In genomic region chr3:148343633-148344361, GRCm38 (mm10) we compare ENCODE assay signal across 9 mouse cellular contexts.
DNase-seq lines count a peak whose midpoint lies in the region; ATAC-seq and TF ChIP-seq lines count a peak whose summit lies in the region.
"Had no signal": no experiment of that assay in that cellular context is flagged by ENCODE, and none has a peak within 500 bp of the region (broad histone marks: within the 10 kb centered on the region; RNA-seq: fewer than 3 reads in every experiment).

No protein-coding gene starts in this region.

- WGBS in forebrain, embryonic 11.5 days: 3% methylated on average over 10 of the region's 10 CpGs
- WGBS in heart, embryonic 14.5 days: 18% methylated on average over 10 of the region's 10 CpGs
- 23% methylated on average over 10 of the region's 10 CpGs for WGBS in kidney, postnatal 0 days

- no peak overlapping the region for H3K9ac ChIP-seq in ES-Bruce4 (ENCODE audit: low read depth, poor library complexity, severe bottlenecking)
- H3K9ac ChIP-seq in forebrain, embryonic 11.5 days (ENCODE audit: low read length): no peak overlapping the region
- no peak overlapping the region for H3K9ac ChIP-seq in heart, embryonic 14.5 days (ENCODE audit: low read length)
- no peak overlapping the region for H3K9ac ChIP-seq in kidney, postnatal 0 days (ENCODE audit: low read depth, low read length)
- H3K9ac ChIP-seq: liver, embryonic 14.5 days had no signal

- 0 out of 2 replicates have a peak, but pooled peaks cover 2% of the 10 kb centered on the region for H3K9me3 ChIP-seq in ES-Bruce4 (replicated peaks; ENCODE audit: control insufficient read depth, insufficient read depth, low read length, poor library complexity, severe bottlenecking)
- H3K9me3 ChIP-seq in forebrain, embryonic 11.5 days (ENCODE audit: control insufficient read depth, low read length): no peaks in the 10 kb centered on the region
- H3K9me3 ChIP-seq in heart, embryonic 14.5 days (ENCODE audit: control insufficient read depth, low read length): no peaks in the 10 kb centered on the region
- H3K9me3 ChIP-seq in kidney, postnatal 0 days (replicated peaks; ENCODE audit: low read length): no peaks in the 10 kb centered on the region
- H3K9me3 ChIP-seq in megakaryocyte, embryonic 14.5 days: no peaks in the 10 kb centered on the region

- peaks cover 4% of the 10 kb centered on the region for H3K4me1 ChIP-seq in ES-Bruce4 (ENCODE audit: control insufficient read depth, insufficient read depth, low read length)
- peaks cover 5% of the 10 kb centered on the region; the same call in 1 of the 2 replicates for H3K4me1 ChIP-seq in forebrain, embryonic 11.5 days (replicated peaks; ENCODE audit: control insufficient read depth, insufficient read depth, low read length)
- H3K4me1 ChIP-seq in heart, embryonic 14.5 days (ENCODE audit: control insufficient read depth in 2 of 2, insufficient read depth in 2 of 2, low read length in 2 of 2): peaks cover 8 to 15% of the 10 kb centered on the region in 2 experiments
- no peaks in the 10 kb centered on the region for H3K4me1 ChIP-seq in kidney, postnatal 0 days (replicated peaks; ENCODE audit: insufficient read depth, low read length)
- peaks cover 4% of the 10 kb centered on the region for H3K4me1 ChIP-seq in megakaryocyte, embryonic 14.5 days

- TF ChIP-seq CTCF in ES-Bruce4 (IDR thresholded peaks at IDR 0.05; ENCODE audit: low read depth, low read length): no peak
- no peak for TF ChIP-seq CTCF in kidney, postnatal 0 days (IDR thresholded peaks at IDR 0.05; ENCODE audit: low read depth)

- no peak overlapping the region for H3K4me3 ChIP-seq in ES-Bruce4 (ENCODE audit: low read depth, low read length)
- no peak overlapping the region for H3K4me3 ChIP-seq in forebrain, embryonic 11.5 days (ENCODE audit: low read depth, low read length)
- no peak overlapping the region for H3K4me3 ChIP-seq in heart, embryonic 14.5 days (ENCODE audit: control insufficient read depth in 1 of 2, insufficient read depth in 1 of 2, low read depth in 1 of 2, low read length in 2 of 2)
- no peak overlapping the region for H3K4me3 ChIP-seq in kidney, postnatal 0 days (replicated peaks; ENCODE audit: low read depth, low read length)
- peak overlapping the region; percentile 46 for H3K4me3 ChIP-seq in megakaryocyte, embryonic 14.5 days (replicated peaks)

- no peaks in the 10 kb centered on the region for H3K36me3 ChIP-seq in ES-Bruce4 (ENCODE audit: control insufficient read depth, insufficient read depth, low read length, poor library complexity, severe bottlenecking)
- no peaks in the 10 kb centered on the region for H3K36me3 ChIP-seq in forebrain, embryonic 11.5 days (ENCODE audit: control insufficient read depth, insufficient read depth, low read length)
- no peaks in the 10 kb centered on the region for H3K36me3 ChIP-seq in heart, embryonic 14.5 days (ENCODE audit: control insufficient read depth, insufficient read depth, low read length)
- H3K36me3 ChIP-seq in kidney, postnatal 0 days (ENCODE audit: insufficient read depth, low read length): no peaks in the 10 kb centered on the region
- no peaks in the 10 kb centered on the region for H3K36me3 ChIP-seq in megakaryocyte, embryonic 14.5 days (replicated peaks; ENCODE audit: low read length)

- ATAC-seq in forebrain, embryonic 11.5 days (replicated peaks; ENCODE audit: low FRiP score): peak; percentile 84
- peak; percentile 64; the same call in 1 of the 2 replicates for ATAC-seq in heart, embryonic 14.5 days (ENCODE audit: insufficient number of reproducible peaks, insufficient read depth, low FRiP score, low read depth)
- no peak for ATAC-seq in kidney, postnatal 0 days (replicated peaks; ENCODE audit: low FRiP score, low read depth)
- ATAC-seq in inflammation-experienced regulatory T-cells, adult 6 months: no peak

- peak; percentile 48 for DNase-seq in adrenal gland, postnatal 10 days
- DNase-seq in forebrain, embryonic 11.5 days (ENCODE audit: low spot score): peak; percentile 68
- peak; percentile 71 for DNase-seq in kidney, postnatal 0 days (ENCODE audit: low spot score)
- DNase-seq in right cerebral cortex, postnatal 4 days: peak; percentile 40

- peak overlapping the region; percentile 47 for H3K27ac ChIP-seq in ES-Bruce4 (ENCODE audit: insufficient read depth, low read length)
- H3K27ac ChIP-seq in forebrain, embryonic 11.5 days (ENCODE audit: low read depth, low read length): peak overlapping the region; percentile 25; the same call in 1 of the 2 replicates
- H3K27ac ChIP-seq in heart, embryonic 14.5 days (replicated peaks in 1 of 2; ENCODE audit: control insufficient read depth in 1 of 2, insufficient read depth in 1 of 2, low read depth in 2 of 2, low read length in 2 of 2): peak overlapping the region; percentile 35 to 50; a peak in 1 of 4 replicates
- no peak overlapping the region for H3K27ac ChIP-seq in kidney, postnatal 0 days
- H3K27ac ChIP-seq: liver, embryonic 14.5 days had no signal

- TF ChIP-seq POLR2A in ES-Bruce4 (IDR thresholded peaks at IDR 0.05; ENCODE audit: insufficient read depth, low read length): no peak

- peak overlapping the region; percentile 12; the same call in 1 of the 2 replicates for H3K4me2 ChIP-seq in forebrain, embryonic 11.5 days (ENCODE audit: low read depth, low read length, severe bottlenecking)
- H3K4me2 ChIP-seq in heart, embryonic 14.5 days (ENCODE audit: low read length): peak overlapping the region; percentile 45
- H3K4me2 ChIP-seq in kidney, postnatal 0 days (ENCODE audit: low read length): no peak overlapping the region; the same call in 1 of the 2 replicates

- no peaks in the 10 kb centered on the region for H3K27me3 ChIP-seq in ES-Bruce4 (ENCODE audit: control insufficient read depth, insufficient read depth, low read length, poor library complexity, severe bottlenecking)
- no peaks in the 10 kb centered on the region for H3K27me3 ChIP-seq in forebrain, embryonic 11.5 days (ENCODE audit: control insufficient read depth, insufficient read depth, low read length)
- H3K27me3 ChIP-seq in heart, embryonic 14.5 days (ENCODE audit: control insufficient read depth, insufficient read depth, low read length): no peaks in the 10 kb centered on the region
- no peaks in the 10 kb centered on the region for H3K27me3 ChIP-seq in kidney, postnatal 0 days (ENCODE audit: insufficient read depth, low read length)
- no peaks in the 10 kb centered on the region for H3K27me3 ChIP-seq in megakaryocyte, embryonic 14.5 days (replicated peaks)

- TF ChIP-seq EP300 in ES-Bruce4 (IDR thresholded peaks at IDR 0.05; ENCODE audit: insufficient read depth, low read depth, low read length): peak; percentile 49; the same call in 1 of the 2 replicates

Comparison
In these comparisons a context has a peak if more than half of its experiments do, and no peak if none do; other contexts are left out.
1. ATAC-seq: peak in forebrain, embryonic 11.5 days (single experiment) and heart, embryonic 14.5 days (single experiment); none in kidney, postnatal 0 days (single experiment) and inflammation-experienced regulatory T-cells, adult 6 months (single experiment).
2. Peak in every context shown above with its lines, with median percentiles within 50 percentile points of each other: DNase-seq.